Mouse (Mus musculus): ENCODE results near the gene Ceacam10. TPM values are rescaled to one million over a fixed set of nuclear protein-coding genes. Genes with fewer than 3 reads are reported as not detected.
A peak's percentile ranks its signal among the peaks of the same experiment; 100 is the strongest.

Ceacam10 gene
- total and polyA plus RNA-seq, 2 experiments, result not detected

DNA sequence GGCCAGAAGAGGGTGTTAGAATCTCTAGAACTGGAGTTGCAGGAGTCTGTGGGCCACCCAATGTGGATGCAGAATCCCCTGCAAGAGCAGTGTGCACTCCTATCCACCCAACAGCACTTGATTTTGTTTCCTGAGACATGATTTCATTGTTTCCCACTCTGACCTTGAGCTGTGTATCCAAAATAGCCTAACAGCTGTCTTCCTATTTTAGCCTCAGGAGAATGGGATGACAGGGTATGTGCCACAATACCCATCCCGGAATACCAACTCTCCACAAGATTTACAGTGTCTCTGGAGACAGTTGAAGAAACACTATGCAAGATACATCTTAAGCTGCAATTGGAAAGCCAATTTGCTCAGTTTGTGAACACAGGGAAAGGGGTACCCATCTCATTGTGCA is 20.9 kb downstream of the Ceacam10 start:
- WGBS, result 95% methylated on average over 1 of the region's 1 CpGs
- Histone ChIP-seq H3K27me3 (ENCODE audit: control insufficient read depth, insufficient read depth, low read length) (no peaks in the 10 kb centered on the region), H3K4me1 (ENCODE audit: control insufficient read depth, insufficient read depth, low read length) (no peaks in the 10 kb centered on the region), H3K79me2 (ENCODE audit: control insufficient read depth, insufficient read depth, low read length) (no peaks in the 10 kb centered on the region), H3K27ac (replicated peaks; ENCODE audit: insufficient read depth, low read depth, low read length) (no peak overlapping the region), H3K4me3 (ENCODE audit: insufficient read depth, low read depth, low read length) (no peak overlapping the region), H3K9ac (ENCODE audit: low read depth, low read length) (no peak overlapping the region), H3K36me3 (ENCODE audit: control insufficient read depth, insufficient read depth, low read length) (no peaks in the 10 kb centered on the region)
- no peak for TF ChIP-seq POLR2A (IDR thresholded peaks at IDR 0.05; ENCODE audit: extremely low read depth, insufficient read depth, low read length)
- TF ChIP-seq CTCF (IDR thresholded peaks at IDR 0.05; ENCODE audit: low read depth, low read length), result no peak
- no peak for DNase-seq (ENCODE audit: extremely low read depth, low read depth, low spot score)

DNA sequence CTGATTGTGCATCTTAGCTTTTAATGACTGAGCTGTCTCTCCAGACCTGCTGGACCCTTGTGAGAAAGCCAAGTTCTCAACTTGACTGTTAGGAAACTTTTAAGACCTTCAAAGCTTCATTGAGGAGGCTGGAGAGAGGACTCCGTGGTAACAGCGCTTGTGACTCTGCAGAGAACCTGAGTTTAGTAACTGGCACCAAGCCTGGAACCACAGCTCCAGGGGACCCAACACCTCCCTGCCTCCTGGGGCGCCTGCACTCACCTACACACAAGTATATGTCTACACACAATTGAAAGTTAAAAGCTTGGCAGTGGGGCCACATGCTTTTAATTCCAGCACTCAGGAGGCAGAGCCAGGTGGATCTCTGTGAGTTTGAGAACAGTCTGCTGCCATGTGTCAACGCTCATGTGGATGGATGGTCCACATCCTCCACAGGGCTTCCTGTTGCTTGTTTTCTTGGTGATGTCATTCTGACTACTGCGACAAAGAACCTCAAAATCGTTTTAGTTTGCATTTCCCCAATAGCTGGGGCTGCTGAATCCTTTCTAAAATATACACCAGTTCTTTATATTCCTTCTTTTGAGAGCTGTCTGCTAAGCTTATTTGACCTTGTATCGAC is 25.3 kb downstream of the Ceacam10 start:
- no peak for DNase-seq (ENCODE audit: extremely low read depth, low read depth, low spot score)
- H3K4me3 ChIP-seq (ENCODE audit: insufficient read depth, low read depth, low read length), result no peak overlapping the region
- WGBS, result 57% methylated on average over 7 of the region's 7 CpGs
- no peak overlapping the region for H3K27ac ChIP-seq (replicated peaks; ENCODE audit: insufficient read depth, low read depth, low read length)
- H3K27me3 ChIP-seq (ENCODE audit: control insufficient read depth, insufficient read depth, low read length), result no peaks in the 10 kb centered on the region
- no peaks in the 10 kb centered on the region for H3K79me2 ChIP-seq (ENCODE audit: control insufficient read depth, insufficient read depth, low read length)
- H3K9ac ChIP-seq (ENCODE audit: low read depth, low read length), result no peak overlapping the region
- H3K4me1 ChIP-seq (ENCODE audit: control insufficient read depth, insufficient read depth, low read length), result no peaks in the 10 kb centered on the region
- TF ChIP-seq POLR2A (IDR thresholded peaks at IDR 0.05; ENCODE audit: extremely low read depth, insufficient read depth, low read length), result no peak
- no peak for TF ChIP-seq CTCF (IDR thresholded peaks at IDR 0.05; ENCODE audit: low read depth, low read length)
- H3K36me3 ChIP-seq (ENCODE audit: control insufficient read depth, insufficient read depth, low read length), result no peaks in the 10 kb centered on the region

- no peaks in the 10 kb centered on the region for H3K27me3 ChIP-seq (ENCODE audit: control insufficient read depth, insufficient read depth, low read length)
- H3K9ac ChIP-seq (ENCODE audit: low read depth, low read length), result no peak overlapping the region
- TF ChIP-seq POLR2A (IDR thresholded peaks at IDR 0.05; ENCODE audit: extremely low read depth, insufficient read depth, low read length) (no peak), CTCF (IDR thresholded peaks at IDR 0.05; ENCODE audit: low read depth, low read length) (no peak)
- H3K4me1 ChIP-seq (ENCODE audit: control insufficient read depth, insufficient read depth, low read length), result no peaks in the 10 kb centered on the region
- 36% methylated on average over 6 of the region's 6 CpGs for WGBS
- DNase-seq (ENCODE audit: extremely low read depth, low read depth, low spot score), result no peak
- H3K36me3 ChIP-seq (ENCODE audit: control insufficient read depth, insufficient read depth, low read length), result no peaks in the 10 kb centered on the region
- no peak overlapping the region for H3K27ac ChIP-seq (replicated peaks; ENCODE audit: insufficient read depth, low read depth, low read length)
- no peak overlapping the region for H3K4me3 ChIP-seq (ENCODE audit: insufficient read depth, low read depth, low read length)
- H3K79me2 ChIP-seq (ENCODE audit: control insufficient read depth, insufficient read depth, low read length), result no peaks in the 10 kb centered on the region
Measured at GRCm38 (mm10) chr7:24804826-24805225, 27.8 kb downstream of the Ceacam10 start.

- DNase-seq (ENCODE audit: extremely low read depth, low read depth, low spot score), result no peak
- WGBS, result 64% methylated on average over 2 of the region's 2 CpGs
- Histone ChIP-seq H3K27ac (replicated peaks; ENCODE audit: insufficient read depth, low read depth, low read length) (no peak overlapping the region), H3K27me3 (ENCODE audit: control insufficient read depth, insufficient read depth, low read length) (no peaks in the 10 kb centered on the region), H3K4me1 (ENCODE audit: control insufficient read depth, insufficient read depth, low read length) (no peaks in the 10 kb centered on the region), H3K79me2 (ENCODE audit: control insufficient read depth, insufficient read depth, low read length) (no peaks in the 10 kb centered on the region), H3K36me3 (ENCODE audit: control insufficient read depth, insufficient read depth, low read length) (no peaks in the 10 kb centered on the region), H3K4me3 (ENCODE audit: insufficient read depth, low read depth, low read length) (no peak overlapping the region), H3K9ac (ENCODE audit: low read depth, low read length) (no peak overlapping the region)
- TF ChIP-seq CTCF (IDR thresholded peaks at IDR 0.05; ENCODE audit: low read depth, low read length) (no peak), POLR2A (IDR thresholded peaks at IDR 0.05; ENCODE audit: extremely low read depth, insufficient read depth, low read length) (no peak)
Measured at GRCm38 (mm10) chr7:24809041-24809440, 32.0 kb downstream of the Ceacam10 start.

DNA sequence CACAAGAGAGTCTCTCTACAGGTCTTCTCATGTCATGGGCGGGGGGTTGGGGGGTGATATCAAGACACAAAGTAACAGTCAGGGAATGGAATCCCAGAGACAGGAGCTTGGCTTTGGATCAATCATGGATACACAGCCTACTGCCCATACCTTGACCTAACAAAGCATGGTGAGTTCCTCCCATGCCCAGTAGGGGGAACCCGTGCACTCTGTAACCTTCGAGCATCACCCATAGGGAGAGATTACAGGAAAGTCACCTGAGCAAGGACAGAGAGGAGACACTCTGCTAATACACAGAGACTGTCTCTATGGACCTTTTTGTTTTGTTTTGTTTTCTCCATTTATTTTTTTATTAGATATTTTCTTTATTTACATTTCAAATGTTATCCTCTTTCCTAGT is 40.5 kb downstream of the Ceacam10 start:
- TF ChIP-seq CTCF (IDR thresholded peaks at IDR 0.05; ENCODE audit: low read depth, low read length) (peak; percentile 77), POLR2A (IDR thresholded peaks at IDR 0.05; ENCODE audit: extremely low read depth, insufficient read depth, low read length) (no peak)
- peak; percentile 65 for DNase-seq (ENCODE audit: extremely low read depth, low read depth, low spot score)
- no peak overlapping the region for H3K27ac ChIP-seq (replicated peaks; ENCODE audit: insufficient read depth, low read depth, low read length)
- H3K4me1 ChIP-seq (ENCODE audit: control insufficient read depth, insufficient read depth, low read length), result no peaks in the 10 kb centered on the region
- no peak overlapping the region for H3K9ac ChIP-seq (ENCODE audit: low read depth, low read length)
- under 1% methylated on average over 3 of the region's 3 CpGs for WGBS
- no peak overlapping the region for H3K4me3 ChIP-seq (ENCODE audit: insufficient read depth, low read depth, low read length)
- no peaks in the 10 kb centered on the region for H3K79me2 ChIP-seq (ENCODE audit: control insufficient read depth, insufficient read depth, low read length)
- 0 out of 2 replicates have a peak, but pooled peaks cover 2% of the 10 kb centered on the region for H3K27me3 ChIP-seq (ENCODE audit: control insufficient read depth, insufficient read depth, low read length)
- H3K36me3 ChIP-seq (ENCODE audit: control insufficient read depth, insufficient read depth, low read length), result no peaks in the 10 kb centered on the region

GRCm38 (mm10) chr7:24824452-24824851 is 47.4 kb downstream of the Ceacam10 start:
- H3K27me3 ChIP-seq (ENCODE audit: control insufficient read depth, insufficient read depth, low read length), result 0 out of 2 replicates have a peak, but pooled peaks cover 2% of the 10 kb centered on the region
- H3K36me3 ChIP-seq (ENCODE audit: control insufficient read depth, insufficient read depth, low read length), result no peaks in the 10 kb centered on the region
- 66% methylated on average over 7 of the region's 7 CpGs for WGBS
- DNase-seq (ENCODE audit: extremely low read depth, low read depth, low spot score), result no peak
- no peaks in the 10 kb centered on the region for H3K79me2 ChIP-seq (ENCODE audit: control insufficient read depth, insufficient read depth, low read length)
- H3K27ac ChIP-seq (replicated peaks; ENCODE audit: insufficient read depth, low read depth, low read length), result no peak overlapping the region
- H3K4me3 ChIP-seq (ENCODE audit: insufficient read depth, low read depth, low read length), result no peak overlapping the region
- H3K4me1 ChIP-seq (ENCODE audit: control insufficient read depth, insufficient read depth, low read length), result no peaks in the 10 kb centered on the region
- H3K9ac ChIP-seq (ENCODE audit: low read depth, low read length), result no peak overlapping the region
- no peak for TF ChIP-seq CTCF (IDR thresholded peaks at IDR 0.05; ENCODE audit: low read depth, low read length)
- no peak for TF ChIP-seq POLR2A (IDR thresholded peaks at IDR 0.05; ENCODE audit: extremely low read depth, insufficient read depth, low read length)
